Mouse (Mus musculus): Measurements from ENCODE around the gene Synrg.

GRCm38 (mm10) chr11:84033671-84034070, 69.4 kb downstream of the Synrg start:
- TF ChIP-seq CTCF (IDR thresholded peaks at IDR 0.05; ENCODE audit: low read depth) (no peak), EP300 (IDR thresholded peaks at IDR 0.05; ENCODE audit: low read depth) (no peak)

Measured in liver, embryonic 14.5 days (tissue).